Mouse (Mus musculus): Measurements from ENCODE around the gene Ttyh2. TPM values are rescaled to one million over a fixed set of nuclear protein-coding genes. Genes with fewer than 3 reads are reported as not detected.

The Ttyh2 gene
- polyA plus RNA-seq, 1 experiment from 2014 or later = 20.4 TPM

DNA sequence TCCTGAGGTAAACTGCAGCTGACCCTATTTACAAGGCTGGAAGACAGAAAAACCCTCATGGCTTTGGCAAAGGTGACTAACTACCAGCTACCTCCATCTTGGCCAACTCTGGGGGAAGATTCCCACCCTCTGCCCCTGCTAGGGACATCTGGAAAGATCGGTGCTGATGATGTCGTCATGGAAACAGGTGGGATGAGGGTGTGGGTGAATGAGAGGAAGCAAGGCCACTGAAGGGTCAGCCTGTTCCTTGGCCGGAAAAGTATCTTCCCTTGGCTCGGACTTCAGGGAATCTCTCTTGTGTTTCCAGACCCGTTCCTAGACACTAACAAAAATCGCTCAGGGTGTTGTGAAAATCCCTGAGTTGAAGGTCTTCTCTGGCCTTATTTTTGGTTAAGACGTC is 40.3 kb downstream of the Ttyh2 start:
- Histone ChIP-seq H3K9ac (replicated peaks; ENCODE audit: low read length) (no peak overlapping the region), H3K4me2 (replicated peaks; ENCODE audit: low read depth, low read length) (no peak overlapping the region), H3K9me3 (ENCODE audit: low read length) (no peaks in the 10 kb centered on the region), H3K4me1 (ENCODE audit: insufficient read depth, low read length) (peaks cover 3% of the 10 kb centered on the region; the same call in 1 of the 2 replicates), H3K27me3 (ENCODE audit: insufficient read depth, low read length) (no peaks in the 10 kb centered on the region), H3K4me3 (ENCODE audit: low read length) (no peak overlapping the region), H3K36me3 (ENCODE audit: insufficient read depth, low read length) (no peaks in the 10 kb centered on the region), H3K27ac (ENCODE audit: low read length) (no peak overlapping the region)
- ATAC-seq (ENCODE audit: low FRiP score, low TSS enrichment) = no peak
- 61% methylated on average over 7 of the region's 7 CpGs for WGBS

DNA sequence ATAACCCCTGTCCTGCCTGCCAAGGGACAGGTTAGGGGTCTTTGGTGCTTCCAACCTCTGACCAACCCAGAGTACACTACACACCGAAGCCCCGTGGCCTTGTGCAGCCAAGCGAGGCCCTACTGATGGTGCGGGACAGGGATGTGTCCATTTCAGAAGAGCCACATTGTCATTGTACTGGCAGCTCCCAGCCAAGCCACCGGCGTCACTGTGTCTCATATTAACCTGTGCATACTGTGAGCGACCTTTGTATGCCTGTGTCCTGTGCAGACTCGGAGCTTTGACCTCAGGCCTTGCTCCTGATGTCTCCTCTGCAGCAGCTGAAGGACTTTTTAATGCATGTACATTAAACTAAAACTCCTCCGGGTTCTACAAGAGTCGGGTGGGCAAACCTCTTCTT is 45.3 kb downstream of the Ttyh2 start:
- Histone ChIP-seq H3K36me3 (ENCODE audit: insufficient read depth, low read length) (no peaks in the 10 kb centered on the region), H3K9ac (replicated peaks; ENCODE audit: low read length) (no peak overlapping the region), H3K4me3 (ENCODE audit: low read length) (no peak overlapping the region), H3K27ac (ENCODE audit: low read length) (no peak overlapping the region), H3K4me2 (replicated peaks; ENCODE audit: low read depth, low read length) (no peak overlapping the region), H3K27me3 (ENCODE audit: insufficient read depth, low read length) (no peaks in the 10 kb centered on the region), H3K9me3 (ENCODE audit: low read length) (0 out of 2 replicates have a peak, but pooled peaks cover 2% of the 10 kb centered on the region), H3K4me1 (ENCODE audit: insufficient read depth, low read length) (peaks cover 7% of the 10 kb centered on the region; the same call in 1 of the 2 replicates)
- WGBS = 46% methylated on average over 10 of the region's 10 CpGs
- ATAC-seq (ENCODE audit: low FRiP score, low TSS enrichment) = 0 out of 2 replicates have a peak, but pooled peaks have one; percentile 31

DNA sequence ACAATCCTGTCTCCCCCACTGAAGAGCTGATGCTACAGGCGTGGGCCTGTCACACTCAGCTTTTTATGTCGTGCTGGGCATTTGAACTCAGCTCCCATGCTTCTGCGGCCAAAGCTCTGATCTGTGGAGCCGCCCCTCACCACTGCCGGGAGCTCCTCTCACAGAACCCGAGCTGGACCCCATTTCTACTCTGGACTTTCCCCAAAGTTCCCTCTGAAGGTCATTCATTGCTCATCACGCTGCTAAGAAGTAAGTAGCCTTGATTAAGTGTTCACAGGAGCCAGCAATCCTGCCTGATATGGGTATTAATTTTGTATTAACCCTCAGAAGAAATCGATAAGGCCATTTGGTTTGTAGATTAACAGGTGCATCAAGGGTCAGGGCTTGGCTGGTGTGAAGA is 47.2 kb downstream of the Ttyh2 start:
- ATAC-seq (ENCODE audit: low FRiP score, low TSS enrichment) = no peak
- Histone ChIP-seq H3K4me3 (ENCODE audit: low read length) (no peak overlapping the region), H3K9me3 (ENCODE audit: low read length) (0 out of 2 replicates have a peak, but pooled peaks cover 2% of the 10 kb centered on the region), H3K36me3 (ENCODE audit: insufficient read depth, low read length) (no peaks in the 10 kb centered on the region), H3K4me1 (ENCODE audit: insufficient read depth, low read length) (peaks cover 13% of the 10 kb centered on the region; the same call in 1 of the 2 replicates), H3K4me2 (replicated peaks; ENCODE audit: low read depth, low read length) (no peak overlapping the region), H3K9ac (replicated peaks; ENCODE audit: low read length) (no peak overlapping the region), H3K27me3 (ENCODE audit: insufficient read depth, low read length) (no peaks in the 10 kb centered on the region), H3K27ac (ENCODE audit: low read length) (no peak overlapping the region)
- 78% methylated on average over 8 of the region's 8 CpGs for WGBS

DNA sequence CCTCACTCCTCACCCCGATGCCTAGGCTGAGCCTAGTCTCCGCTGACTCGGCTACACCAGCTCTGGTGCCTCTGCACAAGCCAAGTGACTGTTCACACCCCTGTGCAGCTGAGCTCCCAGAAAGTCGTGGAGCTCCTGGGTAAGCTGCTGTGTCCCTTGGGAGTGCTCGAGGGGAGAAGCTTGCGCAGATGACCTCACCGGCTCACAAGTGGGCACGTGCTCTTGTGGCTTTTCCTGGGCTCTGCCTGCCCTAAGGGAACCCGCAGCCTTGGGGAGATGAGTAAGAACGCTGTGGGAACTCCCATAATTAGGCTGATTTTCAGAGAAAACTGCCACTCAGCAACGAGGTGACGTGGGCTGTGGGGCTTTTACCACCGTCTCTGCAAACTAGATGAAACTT is 47.8 kb downstream of the Ttyh2 start:
- ATAC-seq (ENCODE audit: low FRiP score, low TSS enrichment) = no peak
- Histone ChIP-seq H3K9ac (replicated peaks; ENCODE audit: low read length) (no peak overlapping the region), H3K4me3 (ENCODE audit: low read length) (no peak overlapping the region), H3K9me3 (ENCODE audit: low read length) (0 out of 2 replicates have a peak, but pooled peaks cover 2% of the 10 kb centered on the region), H3K27me3 (ENCODE audit: insufficient read depth, low read length) (no peaks in the 10 kb centered on the region), H3K4me2 (replicated peaks; ENCODE audit: low read depth, low read length) (no peak overlapping the region), H3K36me3 (ENCODE audit: insufficient read depth, low read length) (no peaks in the 10 kb centered on the region), H3K4me1 (ENCODE audit: insufficient read depth, low read length) (peaks cover 17% of the 10 kb centered on the region; the same call in 1 of the 2 replicates), H3K27ac (ENCODE audit: low read length) (no peak overlapping the region)
- 77% methylated on average over 13 of the region's 13 CpGs for WGBS

DNA sequence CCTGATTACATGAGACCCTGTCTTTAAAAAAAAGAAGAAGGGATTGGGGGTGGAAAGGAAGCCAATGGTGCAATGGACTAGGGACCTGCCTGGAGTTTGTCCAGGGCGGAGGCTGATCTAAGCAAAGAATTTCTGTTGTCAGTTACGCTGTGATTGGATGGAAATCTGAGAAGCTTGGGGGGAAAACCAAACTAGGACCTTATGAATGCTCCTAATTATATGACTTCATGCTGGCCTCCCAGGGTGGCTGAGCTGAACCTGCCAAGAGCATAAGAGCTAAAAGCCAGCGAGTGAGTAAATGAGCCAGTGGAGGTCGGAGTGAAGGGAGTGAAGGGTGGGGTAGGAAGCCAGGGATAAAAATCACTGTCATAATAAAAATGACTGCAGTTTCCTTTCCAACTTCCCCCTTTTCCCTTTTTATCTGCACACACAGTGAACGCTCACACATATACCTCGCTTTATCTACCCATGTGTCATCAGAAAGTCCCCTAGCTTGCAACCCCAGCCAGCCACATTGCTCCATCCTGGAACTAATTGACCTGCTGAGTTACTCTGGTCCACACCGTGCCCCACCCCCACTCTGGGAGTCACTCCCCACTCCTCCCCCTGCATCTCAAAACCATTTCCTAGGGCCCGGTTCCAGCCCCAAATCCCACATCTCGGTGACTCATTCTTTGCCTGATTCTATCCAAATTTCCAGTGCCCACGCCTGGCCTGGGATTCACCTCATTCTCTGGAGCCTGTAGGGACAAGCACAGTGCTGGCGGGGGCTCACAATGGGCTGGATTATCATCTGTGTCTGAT is 49.8 kb downstream of the Ttyh2 start:
- no peak overlapping the region for H3K4me3 ChIP-seq (ENCODE audit: low read length)

DNA sequence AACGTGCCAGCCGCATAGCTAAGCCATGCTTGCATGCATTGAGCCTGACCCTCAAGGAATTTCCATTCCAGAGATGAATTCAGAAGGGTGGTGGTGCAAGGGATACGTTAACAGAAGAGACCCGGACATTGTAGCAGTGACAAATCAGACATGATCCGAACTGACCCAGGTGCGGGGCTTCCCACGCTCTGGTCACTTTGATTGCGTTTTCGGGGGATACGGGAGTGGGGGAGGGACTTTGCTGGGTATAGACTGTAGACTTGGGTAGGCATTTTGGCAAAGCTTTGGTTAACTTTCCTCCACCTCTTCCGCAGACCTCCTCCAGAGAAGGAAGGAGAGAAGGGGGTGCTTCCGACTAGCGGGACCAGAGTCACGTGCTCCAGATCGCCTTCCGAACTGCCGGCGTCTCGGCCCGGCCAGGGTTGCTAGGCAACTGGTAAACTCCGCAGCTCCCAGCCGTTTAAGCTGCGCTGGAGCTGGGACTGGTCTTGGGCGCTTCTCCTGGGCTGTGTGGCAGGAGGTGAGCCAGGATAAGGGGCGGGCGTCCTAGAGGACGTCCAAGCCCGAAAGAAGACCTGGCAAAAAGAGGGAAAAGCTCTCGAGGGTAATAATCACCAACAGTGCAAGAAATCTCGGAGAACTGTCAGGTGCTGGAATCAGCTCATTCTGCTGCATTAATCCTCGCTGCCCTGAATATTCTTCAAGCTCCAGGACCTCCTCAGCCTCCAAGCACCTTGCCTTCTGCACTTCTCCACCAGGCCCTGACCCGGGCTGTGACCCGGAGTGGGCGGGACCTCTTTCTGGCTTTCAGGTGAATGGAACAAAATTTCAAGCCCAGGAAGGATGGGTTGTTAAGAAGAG is 52.0 kb downstream of the Ttyh2 start, which contains the start of gene Dnaic2:
Dnaic2 (plus strand) TSS at position 444 of the 861 bp plus-strand sequence.
- Histone ChIP-seq H3K4me3 (ENCODE audit: low read length) (peak within 1 kb of the TSS; percentile 39), H3K4me2 (replicated peaks; ENCODE audit: low read depth, low read length) (peak within 1 kb of the TSS; percentile 59), H3K4me1 (ENCODE audit: insufficient read depth, low read length) (peaks cover 17% of the 10 kb centered on the region; the same call in 1 of the 2 replicates), H3K36me3 (ENCODE audit: insufficient read depth, low read length) (no peaks in the 10 kb centered on the region), H3K27ac (ENCODE audit: low read length) (no peak within 1 kb of the TSS), H3K27me3 (ENCODE audit: insufficient read depth, low read length) (0 out of 2 replicates have a peak, but pooled peaks cover 3% of the 10 kb centered on the region), H3K9ac (replicated peaks; ENCODE audit: low read length) (peak within 1 kb of the TSS; percentile 27; the same call in 1 of the 2 replicates), H3K9me3 (ENCODE audit: low read length) (no peaks in the 10 kb centered on the region)
- ATAC-seq (ENCODE audit: low FRiP score, low TSS enrichment) = peak; percentile 95
- 7% methylated on average over 34 of the region's 34 CpGs for WGBS

More for the DNA sequence above, 49.8 kb downstream of the Ttyh2 start:
- no peak overlapping the region for H3K9ac ChIP-seq (replicated peaks; ENCODE audit: low read length)
- no peak for ATAC-seq (ENCODE audit: low FRiP score, low TSS enrichment)
- H3K4me2 ChIP-seq (replicated peaks; ENCODE audit: low read depth, low read length) = no peak overlapping the region
- 45% methylated on average over 11 of the region's 11 CpGs for WGBS
- 0 out of 2 replicates have a peak, but pooled peaks cover 3% of the 10 kb centered on the region for H3K27me3 ChIP-seq (ENCODE audit: insufficient read depth, low read length)
- H3K36me3 ChIP-seq (ENCODE audit: insufficient read depth, low read length) = no peaks in the 10 kb centered on the region
- peaks cover 17% of the 10 kb centered on the region; the same call in 1 of the 2 replicates for H3K4me1 ChIP-seq (ENCODE audit: insufficient read depth, low read length)
- 0 out of 2 replicates have a peak, but pooled peaks cover 2% of the 10 kb centered on the region for H3K9me3 ChIP-seq (ENCODE audit: low read length)
- H3K27ac ChIP-seq (ENCODE audit: low read length) = no peak overlapping the region

DNA sequence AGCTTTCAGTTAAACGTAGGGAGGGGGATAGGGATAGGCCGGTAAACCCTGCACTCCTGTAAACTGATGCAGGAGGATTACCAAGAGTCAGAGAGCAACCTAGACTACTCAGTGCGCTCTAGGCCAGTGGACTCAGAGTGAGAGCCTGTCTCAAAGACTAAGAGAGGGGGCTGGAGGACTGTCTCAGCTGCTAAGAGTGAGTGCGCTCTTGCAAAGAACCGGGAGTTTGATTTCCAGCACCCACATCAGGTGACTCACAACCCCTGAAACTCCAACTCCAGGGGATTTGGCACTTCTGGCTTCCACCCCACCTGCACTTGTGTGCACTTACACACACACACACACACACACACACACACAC is 52.6 kb downstream of the Ttyh2 start:
- H3K4me3 ChIP-seq (ENCODE audit: low read length) = no peak overlapping the region; the same call in 1 of the 2 replicates
- H3K27me3 ChIP-seq (ENCODE audit: insufficient read depth, low read length) = 0 out of 2 replicates have a peak, but pooled peaks cover 3% of the 10 kb centered on the region
- H3K36me3 ChIP-seq (ENCODE audit: insufficient read depth, low read length) = no peaks in the 10 kb centered on the region

DNA sequence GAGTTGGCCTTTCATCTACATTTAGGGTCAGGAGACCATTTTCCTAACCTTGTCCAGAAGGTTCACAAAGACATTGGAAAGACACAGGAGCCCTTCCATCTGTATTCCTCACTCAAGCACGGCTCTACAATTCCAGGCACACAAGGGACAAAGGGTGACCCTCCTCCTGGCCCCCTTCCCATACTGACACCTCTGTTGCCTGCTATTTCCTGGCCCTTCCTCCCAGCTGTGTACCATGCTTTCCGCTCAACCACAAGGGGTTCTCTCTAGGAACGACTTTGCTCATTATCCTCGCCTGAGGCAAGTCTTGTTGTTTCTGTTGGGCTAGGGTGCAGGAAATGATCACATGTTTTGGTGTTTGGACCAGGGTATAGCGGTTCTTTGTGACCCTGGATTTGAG is 53.1 kb downstream of the Ttyh2 start:
- ATAC-seq (ENCODE audit: low FRiP score, low TSS enrichment) = no peak
- Histone ChIP-seq H3K4me3 (ENCODE audit: low read length) (no peak overlapping the region), H3K4me2 (replicated peaks; ENCODE audit: low read depth, low read length) (no peak overlapping the region), H3K4me1 (ENCODE audit: insufficient read depth, low read length) (peaks cover 17% of the 10 kb centered on the region; the same call in 1 of the 2 replicates), H3K9ac (replicated peaks; ENCODE audit: low read length) (no peak overlapping the region), H3K27me3 (ENCODE audit: insufficient read depth, low read length) (0 out of 2 replicates have a peak, but pooled peaks cover 3% of the 10 kb centered on the region), H3K9me3 (ENCODE audit: low read length) (no peaks in the 10 kb centered on the region), H3K27ac (ENCODE audit: low read length) (no peak overlapping the region), H3K36me3 (ENCODE audit: insufficient read depth, low read length) (no peaks in the 10 kb centered on the region)
- 53% methylated on average over 5 of the region's 5 CpGs for WGBS

More for the DNA sequence above, 52.6 kb downstream of the Ttyh2 start:
- Histone ChIP-seq H3K4me1 (ENCODE audit: insufficient read depth, low read length) (peaks cover 17% of the 10 kb centered on the region; the same call in 1 of the 2 replicates), H3K4me2 (replicated peaks; ENCODE audit: low read depth, low read length) (peak overlapping the region; percentile 59), H3K9me3 (ENCODE audit: low read length) (no peaks in the 10 kb centered on the region), H3K9ac (replicated peaks; ENCODE audit: low read length) (0 out of 2 replicates have a peak overlapping the region, but pooled peaks have one; percentile 27), H3K27ac (ENCODE audit: low read length) (no peak overlapping the region)
- no peak for ATAC-seq (ENCODE audit: low FRiP score, low TSS enrichment)
- 32% methylated on average over 5 of the region's 5 CpGs for WGBS

DNA sequence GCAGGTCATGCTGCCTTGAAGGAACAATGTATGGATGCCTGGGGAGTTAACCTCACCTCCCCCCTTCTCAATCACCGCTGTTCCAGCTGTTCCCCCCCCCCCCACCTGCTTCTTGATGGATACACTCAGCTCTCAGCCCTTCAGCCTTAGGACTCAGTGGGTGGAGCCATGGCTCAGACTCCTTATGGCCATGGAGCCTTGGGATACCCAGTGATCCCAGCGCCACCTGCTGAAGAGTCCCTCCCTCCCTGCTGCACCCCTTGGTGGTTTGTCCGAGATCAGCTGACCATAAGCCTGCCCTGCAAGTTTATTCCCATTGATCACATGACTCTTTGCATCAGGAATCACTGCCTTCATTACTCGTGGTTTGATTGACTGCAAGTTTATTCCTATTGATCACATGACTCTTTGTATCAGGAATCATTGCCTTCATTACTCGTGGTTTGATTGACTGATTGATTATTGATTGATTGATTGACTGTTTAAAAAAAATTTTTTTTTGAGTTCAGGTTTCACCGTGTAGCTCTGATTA is 54.7 kb downstream of the Ttyh2 start:
- Histone ChIP-seq H3K9ac (replicated peaks; ENCODE audit: low read length) (no peak overlapping the region), H3K4me1 (ENCODE audit: insufficient read depth, low read length) (peaks cover 14% of the 10 kb centered on the region; the same call in 1 of the 2 replicates), H3K4me2 (replicated peaks; ENCODE audit: low read depth, low read length) (no peak overlapping the region), H3K27me3 (ENCODE audit: insufficient read depth, low read length) (0 out of 2 replicates have a peak, but pooled peaks cover 3% of the 10 kb centered on the region), H3K4me3 (ENCODE audit: low read length) (no peak overlapping the region), H3K9me3 (ENCODE audit: low read length) (no peaks in the 10 kb centered on the region), H3K27ac (ENCODE audit: low read length) (no peak overlapping the region), H3K36me3 (ENCODE audit: insufficient read depth, low read length) (no peaks in the 10 kb centered on the region)
- 45% methylated on average over 6 of the region's 6 CpGs for WGBS
- no peak for ATAC-seq (ENCODE audit: low FRiP score, low TSS enrichment)
